Mouse (Mus musculus) CD8-positive naive resting alpha-beta T cell, adult 2 months (primary cell): ENCODE results near the gene Prkg1.
"Not testable (repeated sequence)": the region's sequence is repeated elsewhere in the genome, so short reads cannot be mapped to it uniquely, and the experiment has no call there.

Source experiments
- DNase-seq, 2 experiments: peaks; one replicate each; pipeline ENCODE4 v3.0.0; 2022; ENCODE audit warnings: low read depth in 2 of 2, low spot score in 2 of 2

The Prkg1 gene

GRCm38 (mm10) chr19:31442311-31442710 lies 322.5 kb downstream of the Prkg1 start:
- no peak for DNase-seq

GRCm38 (mm10) chr19:31433446-31433845 lies 331.4 kb downstream of the Prkg1 start:
- DNase-seq = no peak

- no peak for DNase-seq
Measured at GRCm38 (mm10) chr19:31431411-31431810, 333.4 kb downstream of the Prkg1 start.

- DNase-seq = no peak
Measured at GRCm38 (mm10) chr19:31426142-31426541, 338.7 kb downstream of the Prkg1 start.

- DNase-seq = no peak
Measured at GRCm38 (mm10) chr19:31425199-31425598, 339.6 kb downstream of the Prkg1 start.

- no peak for DNase-seq
Measured at GRCm38 (mm10) chr19:31424319-31424718, 340.5 kb downstream of the Prkg1 start.

GRCm38 (mm10) chr19:31413571-31413970 lies 351.3 kb downstream of the Prkg1 start:
- DNase-seq = no peak

GRCm38 (mm10) chr19:31396096-31396495 lies 368.7 kb downstream of the Prkg1 start:
- no peak for DNase-seq

- no peak for DNase-seq
Measured at GRCm38 (mm10) chr19:31385353-31385752, 379.5 kb downstream of the Prkg1 start.

GRCm38 (mm10) chr19:31383881-31384280 lies 381.0 kb downstream of the Prkg1 start:
- DNase-seq = no peak

- DNase-seq = no peak
Measured at GRCm38 (mm10) chr19:31370106-31370505, 394.7 kb downstream of the Prkg1 start.

- DNase-seq = no peak
Measured at GRCm38 (mm10) chr19:31369116-31369515, 395.7 kb downstream of the Prkg1 start.

GRCm38 (mm10) chr19:31362051-31362450 lies 402.8 kb downstream of the Prkg1 start:
- DNase-seq = no peak

- DNase-seq = no peak
Measured at GRCm38 (mm10) chr19:31361575-31361974, 403.3 kb downstream of the Prkg1 start.

GRCm38 (mm10) chr19:31361161-31361560 lies 403.7 kb downstream of the Prkg1 start:
- no peak for DNase-seq

- no peak for DNase-seq
Measured at GRCm38 (mm10) chr19:31354959-31355358, 409.9 kb downstream of the Prkg1 start.

- not testable (repeated sequence) for DNase-seq
Measured at GRCm38 (mm10) chr19:31352784-31353183, 412.0 kb downstream of the Prkg1 start.

GRCm38 (mm10) chr19:31351796-31352195 lies 413.0 kb downstream of the Prkg1 start:
- no peak for DNase-seq

- DNase-seq = peak in 1 of 2 experiments; percentile 12
Measured at GRCm38 (mm10) chr19:31342150-31342549, 422.7 kb downstream of the Prkg1 start.

GRCm38 (mm10) chr19:31340898-31341297 lies 423.9 kb downstream of the Prkg1 start:
- no peak for DNase-seq

GRCm38 (mm10) chr19:31338355-31339101 lies 426.3 kb downstream of the Prkg1 start:
- DNase-seq = no peak

GRCm38 (mm10) chr19:31337863-31338217 lies 427.0 kb downstream of the Prkg1 start:
- peak in 1 of 2 experiments; percentile 23 for DNase-seq
